Mouse (Mus musculus) c-Kit-positive CD71-positive TER-119-negative erythroid progenitor cells, embryonic 14.5 days (primary cell): ENCODE results near the gene Ncam1.

Experiments used
- DNase-seq: peaks from one replicate; pipeline ENCODE4 v3.0.0-alpha.2; 2013; ENCODE audit warnings: low read depth

The Ncam1 gene

DNA sequence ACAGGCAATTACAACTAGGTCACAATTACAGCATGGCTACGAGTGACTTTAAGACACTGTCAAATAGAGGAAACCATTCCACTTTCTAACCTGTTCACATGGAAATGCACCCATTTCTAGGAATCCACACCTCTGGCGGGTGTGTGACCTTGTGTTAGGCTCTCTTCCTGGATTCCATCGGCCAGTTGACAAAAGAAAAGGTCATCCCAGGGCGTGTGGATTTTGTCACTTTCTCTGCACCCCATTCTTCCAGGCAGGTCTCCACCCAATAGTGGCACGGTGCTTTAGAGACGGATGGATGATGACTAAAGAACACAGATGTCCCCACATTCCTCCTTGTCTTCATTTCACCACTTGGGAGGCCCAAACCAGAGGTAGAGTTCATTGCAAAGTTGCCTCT is 47.3 kb downstream of the Ncam1 start:
- no peak for DNase-seq

DNA sequence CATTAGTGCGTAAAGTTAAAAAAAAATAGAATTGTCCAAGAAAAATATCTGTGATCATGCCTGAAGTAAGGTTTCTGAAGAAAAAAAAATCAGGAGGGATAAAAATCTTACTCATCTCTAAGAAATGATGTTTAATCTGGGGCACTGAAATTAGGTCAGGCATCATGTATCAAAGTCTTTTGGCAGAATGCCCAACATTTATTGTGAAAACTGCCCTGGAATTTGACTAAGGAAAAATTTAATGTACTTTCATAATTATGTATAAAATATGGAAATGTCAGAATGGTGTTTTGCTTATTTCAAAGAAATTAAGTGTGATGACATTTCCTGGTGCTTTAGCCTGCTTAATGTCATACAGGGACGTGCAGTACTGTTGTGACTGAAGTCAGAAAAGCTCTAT is 52.5 kb downstream of the Ncam1 start:
- DNase-seq, result no peak

DNA sequence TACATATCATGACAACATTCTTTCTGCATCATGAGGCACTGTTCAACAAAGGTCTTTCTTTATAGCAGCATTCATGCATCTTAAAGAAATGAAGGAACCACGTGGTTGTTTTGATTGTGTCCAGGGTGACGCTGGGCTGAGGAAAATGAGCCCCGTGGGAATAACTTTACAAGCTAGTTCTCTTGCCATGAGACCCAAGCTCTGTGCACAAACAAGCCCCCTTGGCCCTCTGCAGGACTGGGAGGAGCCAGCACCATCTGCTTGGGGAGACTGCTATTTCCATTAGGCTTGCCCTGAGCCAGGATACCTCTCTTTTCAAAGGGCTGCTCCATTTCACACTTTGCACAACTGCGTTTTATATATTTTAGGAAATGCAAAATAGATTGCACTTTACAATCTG is 53.0 kb downstream of the Ncam1 start:
- DNase-seq, result no peak

DNA sequence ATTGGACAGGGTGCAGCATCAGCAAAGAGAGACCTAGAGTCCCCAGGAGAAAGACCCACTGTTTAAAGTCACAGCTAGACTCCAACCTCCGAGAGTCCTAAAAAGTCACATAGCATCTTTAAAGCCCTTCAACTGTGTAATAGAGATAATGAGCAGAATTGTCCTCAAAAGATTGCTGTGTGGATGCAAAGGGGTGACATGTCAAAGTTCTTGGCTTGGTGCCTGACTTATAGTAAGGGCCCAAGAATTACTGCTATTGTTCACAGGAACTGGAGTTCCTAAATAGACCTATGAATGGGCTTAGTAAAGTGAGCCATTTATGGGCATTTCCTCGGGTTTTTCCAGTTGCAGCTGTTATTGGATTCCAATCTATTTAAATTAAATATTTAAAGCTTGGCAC is 54.4 kb downstream of the Ncam1 start:
- DNase-seq, result no peak

DNA sequence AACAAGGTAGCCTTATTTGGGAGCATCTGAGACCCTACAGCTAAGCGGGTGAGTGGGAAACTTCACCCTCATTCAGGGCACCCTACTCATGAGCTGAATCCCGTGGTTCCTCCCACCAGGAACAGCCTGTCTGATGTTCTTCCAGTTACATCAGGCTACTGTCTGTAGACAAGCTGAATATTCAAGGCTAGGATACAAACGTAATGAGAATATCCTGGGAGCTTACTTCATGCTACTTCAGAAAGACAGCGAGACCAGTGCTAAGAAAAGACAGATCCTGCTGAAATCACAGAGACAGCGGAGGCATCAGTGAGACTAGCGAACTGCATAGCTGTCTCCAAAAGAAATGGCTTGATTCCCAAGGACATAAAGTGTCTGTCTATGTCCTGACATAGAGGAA is 58.8 kb downstream of the Ncam1 start:
- DNase-seq, result no peak

DNA sequence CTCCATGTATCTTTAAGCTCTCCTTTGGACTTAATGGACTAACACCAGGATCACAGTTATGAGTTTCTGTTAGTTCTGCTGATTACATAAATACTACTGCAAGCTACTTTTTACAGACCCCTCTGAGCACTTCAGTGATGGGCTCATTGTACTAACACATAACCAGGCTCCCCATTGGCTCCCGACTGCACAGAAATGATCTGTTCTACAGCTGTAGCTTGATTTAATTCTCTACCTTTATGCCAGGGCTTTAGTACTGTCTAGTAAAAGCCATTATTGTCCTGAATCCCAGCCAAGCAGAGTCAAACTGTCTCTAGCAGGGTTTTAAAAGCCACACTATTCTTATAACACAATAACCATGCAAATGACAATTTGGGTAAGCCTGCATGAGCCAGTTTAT is 60.2 kb downstream of the Ncam1 start:
- DNase-seq, result no peak

DNA sequence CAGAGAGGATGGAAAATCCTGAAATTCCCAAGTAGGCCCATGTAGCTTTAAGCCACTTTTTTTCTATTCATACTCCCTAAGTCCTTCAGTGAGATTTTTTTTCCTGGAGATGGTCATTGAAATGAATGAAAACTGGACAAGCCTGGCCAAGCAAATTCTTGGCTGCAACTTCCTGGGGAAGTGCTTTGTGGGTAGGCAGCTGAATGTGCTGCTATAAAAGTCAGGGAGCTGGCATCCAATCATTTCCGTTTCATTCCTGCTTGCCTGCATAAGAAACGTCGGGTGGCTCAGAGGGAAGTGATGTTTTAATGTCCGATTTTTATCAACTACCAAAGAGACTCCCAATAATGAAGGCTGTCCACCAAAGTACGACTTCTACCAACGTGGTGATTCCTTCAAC is 61.6 kb downstream of the Ncam1 start:
- no peak for DNase-seq

DNA sequence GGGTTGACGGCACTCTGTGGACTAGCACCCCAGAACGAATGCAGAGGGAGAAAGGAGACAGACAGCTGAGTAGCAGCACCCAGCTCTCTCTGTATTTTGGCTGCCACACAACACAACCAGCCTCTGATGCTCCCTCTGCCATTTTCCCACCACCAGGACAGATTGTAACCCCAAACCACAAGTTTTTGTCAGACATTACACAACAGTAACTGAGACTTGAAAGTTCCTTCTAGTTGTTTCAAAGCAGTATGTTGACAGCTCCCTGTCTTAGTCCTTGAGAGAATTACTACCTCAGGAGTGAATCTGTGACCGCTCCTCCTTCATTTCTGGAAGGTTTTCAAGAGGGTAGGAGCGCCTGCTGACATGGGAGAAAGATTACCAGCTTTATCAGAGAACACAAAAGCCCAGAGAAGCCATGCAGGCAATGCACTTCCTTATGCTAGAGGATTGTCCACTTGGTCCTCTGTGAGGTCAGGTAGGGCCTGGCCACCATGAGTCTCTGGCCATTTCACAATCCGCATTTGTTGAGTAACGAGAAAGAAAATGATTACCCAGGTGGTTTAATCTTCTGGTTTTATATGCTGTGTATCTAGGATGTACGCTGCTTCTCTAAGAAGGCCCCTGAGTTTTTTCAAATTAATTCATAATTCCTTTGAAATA is 64.2 kb downstream of the Ncam1 start:
- DNase-seq, result no peak

GRCm38 (mm10) chr9:49733726-49734125 is 65.0 kb downstream of the Ncam1 start:
- no peak for DNase-seq

DNA sequence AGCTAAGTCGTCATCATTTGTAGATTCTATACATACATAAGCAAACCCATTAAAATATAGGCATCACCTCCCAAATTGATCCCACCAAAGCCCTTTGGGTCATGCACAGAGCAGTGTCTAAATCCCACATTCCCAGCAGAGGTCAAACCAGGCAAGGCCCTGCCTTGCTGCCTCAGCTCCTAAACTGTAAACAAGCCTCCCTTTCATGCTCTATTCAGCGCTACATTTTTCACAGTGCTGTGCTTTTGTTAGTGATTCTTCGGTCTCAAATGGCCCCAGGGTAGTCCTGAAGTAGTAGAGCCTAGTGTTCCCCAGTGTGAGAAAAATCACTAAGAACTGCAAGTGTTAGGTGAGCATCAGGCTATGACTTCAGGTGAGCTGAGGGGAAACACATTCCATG is 69.2 kb downstream of the Ncam1 start:
- no peak for DNase-seq

DNA sequence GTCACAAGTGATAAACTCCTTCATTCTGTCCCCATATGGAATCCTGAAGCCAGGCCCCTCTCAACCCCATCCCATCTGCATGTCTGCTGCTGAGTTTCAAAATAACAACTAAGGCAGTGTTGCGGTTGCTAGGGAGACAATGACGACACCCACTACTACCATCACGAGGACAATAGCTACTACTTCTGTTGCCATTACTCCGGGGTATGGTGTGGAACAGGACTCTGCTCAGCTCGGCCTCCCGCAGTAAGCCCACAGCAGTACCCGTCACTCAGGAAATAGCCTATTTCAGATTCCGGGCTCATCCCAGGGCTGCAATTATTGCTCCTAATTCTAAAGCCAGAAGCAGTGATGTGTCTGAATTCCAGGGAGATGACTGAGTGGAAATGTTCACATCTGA is 70.5 kb downstream of the Ncam1 start:
- DNase-seq, result no peak

- no peak for DNase-seq
Measured at GRCm38 (mm10) chr9:49722765-49723164, 76.0 kb downstream of the Ncam1 start.

- no peak for DNase-seq
Measured at GRCm38 (mm10) chr9:49715121-49715520, 83.6 kb downstream of the Ncam1 start.

GRCm38 (mm10) chr9:49714091-49714490 is 84.6 kb downstream of the Ncam1 start:
- no peak for DNase-seq

- DNase-seq, result no peak
Measured at GRCm38 (mm10) chr9:49707646-49708045, 91.1 kb downstream of the Ncam1 start.

- no peak for DNase-seq
Measured at GRCm38 (mm10) chr9:49704196-49704967, 94.3 kb downstream of the Ncam1 start.

DNA sequence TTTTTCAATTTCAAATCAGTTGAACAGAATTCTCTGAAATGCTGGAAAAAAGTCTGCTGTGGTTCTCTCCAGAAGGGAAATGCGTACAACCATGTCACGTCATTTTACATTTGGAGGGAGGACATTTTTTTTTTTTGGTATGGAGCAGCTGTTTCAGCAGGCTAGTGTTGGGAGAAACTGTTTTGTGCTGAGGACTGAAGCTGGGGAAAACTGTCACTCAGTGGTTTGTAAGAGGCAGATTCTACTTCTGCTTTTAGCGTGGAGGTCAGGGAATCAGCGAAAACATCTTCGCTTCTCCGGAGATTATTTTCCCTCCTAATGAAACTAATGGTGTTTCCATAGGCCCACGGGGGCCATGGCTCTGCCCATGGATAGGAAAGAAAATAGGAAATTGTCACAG is 103.4 kb downstream of the Ncam1 start:
- no peak for DNase-seq

DNA sequence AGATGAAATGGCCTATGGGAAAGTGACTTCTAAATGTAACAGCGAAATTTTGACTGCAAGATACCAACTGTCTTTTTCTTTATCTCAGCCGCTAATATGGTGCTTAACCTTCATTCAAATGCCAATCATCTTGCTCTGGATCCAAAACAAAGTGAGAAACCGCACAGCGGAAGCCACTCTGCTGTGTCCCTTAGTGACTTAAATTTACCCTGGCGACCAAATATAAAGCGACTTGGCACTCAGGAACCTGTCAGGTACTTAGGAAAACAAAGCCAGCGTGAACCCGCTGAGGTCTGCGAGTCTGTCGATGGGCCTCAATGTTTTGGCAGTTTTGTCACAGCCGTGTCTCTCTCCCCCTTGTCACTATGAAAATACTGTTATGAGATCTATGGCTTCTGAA is 105.9 kb downstream of the Ncam1 start:
- DNase-seq, result no peak

DNA sequence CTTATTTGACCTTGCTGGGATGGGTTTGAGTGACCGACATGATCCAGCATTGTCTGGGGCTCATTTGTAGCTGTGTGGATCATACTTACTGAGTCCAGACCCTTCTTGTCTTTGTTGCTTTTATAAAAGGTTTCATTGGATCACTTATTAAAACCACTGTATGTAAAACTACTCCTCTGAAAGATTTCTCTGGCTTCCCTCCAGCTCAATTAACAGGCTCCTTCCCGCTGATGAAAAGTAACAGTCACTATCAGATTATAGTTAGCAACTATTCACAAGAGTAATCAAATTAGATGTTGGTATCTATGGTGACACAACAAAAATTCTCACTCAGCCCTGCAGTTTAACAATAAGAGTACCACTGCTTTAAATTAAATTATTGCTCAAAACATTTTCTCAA is 107.4 kb downstream of the Ncam1 start:
- DNase-seq, result no peak

DNA sequence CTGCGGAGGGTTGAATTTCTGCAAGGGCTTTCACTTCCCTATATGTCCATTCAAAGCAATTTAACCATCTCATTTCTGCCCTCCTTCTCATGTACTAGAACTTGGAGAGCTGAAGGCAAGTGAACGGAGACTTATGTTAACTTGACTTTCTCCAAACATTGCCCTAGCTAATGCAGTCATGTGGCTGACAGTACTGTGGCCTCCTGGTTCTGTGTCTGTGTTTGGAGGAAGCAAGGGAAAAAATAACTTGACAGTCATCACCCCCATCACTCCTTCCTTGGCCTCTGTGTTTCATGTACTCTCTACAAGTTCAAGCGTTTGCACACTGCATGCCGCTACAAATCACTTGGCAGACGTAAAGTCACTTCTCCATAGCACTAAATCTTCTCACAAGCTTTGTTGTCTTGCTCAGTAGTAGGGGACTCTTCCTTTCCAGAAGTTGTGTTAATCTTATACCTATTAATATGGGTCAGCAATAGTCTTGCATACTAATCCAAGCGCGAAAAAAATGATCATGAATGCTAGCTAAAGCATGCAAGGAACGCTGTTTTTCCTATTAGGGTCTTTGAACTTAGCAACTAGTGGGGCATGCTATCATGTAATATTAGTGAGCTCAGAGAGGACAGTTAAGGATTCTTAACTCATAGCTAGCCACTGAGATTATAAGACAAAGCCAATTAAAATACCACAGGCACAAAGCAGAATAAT is 115.0 kb downstream of the Ncam1 start:
- DNase-seq, result no peak

DNA sequence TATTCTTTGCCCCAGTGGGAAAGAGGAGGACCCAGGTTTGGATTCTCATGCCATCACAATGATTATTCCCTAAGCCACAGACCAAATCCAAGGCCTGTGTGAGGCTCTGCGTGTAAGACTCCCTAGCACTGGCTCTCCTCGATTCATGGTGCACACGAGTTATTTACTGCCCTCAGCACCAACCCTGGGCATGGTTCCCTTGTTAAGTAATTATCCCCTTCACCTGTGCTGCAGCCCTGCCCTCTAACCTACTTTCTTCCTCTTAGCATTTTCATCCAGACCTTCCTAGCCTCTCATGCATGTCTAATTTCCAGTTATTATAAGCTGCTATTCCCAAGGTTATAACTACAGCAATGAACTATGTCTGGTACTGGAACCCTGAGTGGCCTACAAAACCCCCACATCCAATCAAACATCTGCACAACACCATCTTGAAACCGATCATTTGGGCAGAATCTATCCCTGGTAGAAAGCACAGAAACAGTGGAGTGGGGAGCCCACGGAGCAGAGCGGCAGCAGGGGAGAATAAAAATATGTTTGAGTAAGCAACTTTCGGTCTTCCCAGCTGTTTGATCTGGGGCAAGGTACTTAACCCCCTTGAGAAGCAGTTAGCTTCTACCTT is 116.8 kb downstream of the Ncam1 start:
- no peak for DNase-seq

DNA sequence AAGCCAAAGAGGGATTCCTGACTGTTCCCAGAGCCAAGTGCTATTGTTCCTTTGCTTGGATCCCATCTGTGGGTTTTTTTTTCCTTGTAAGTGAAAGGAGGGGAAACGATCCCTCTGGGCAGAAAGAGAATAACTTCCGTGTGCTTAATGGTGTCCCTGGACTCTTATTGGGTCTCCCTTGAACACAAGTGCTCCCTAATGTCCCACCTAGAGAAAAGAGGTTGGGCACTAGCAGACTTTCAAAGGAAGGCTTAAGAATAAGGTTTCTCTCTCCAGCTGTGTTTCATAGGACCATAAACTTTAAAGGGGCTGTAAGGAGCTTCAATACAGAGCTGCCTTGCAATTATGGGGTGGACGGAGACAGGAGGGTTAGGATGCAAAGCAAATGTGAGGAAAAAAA is 119.5 kb downstream of the Ncam1 start:
- DNase-seq, result no peak
